Comparison of ENCODE assay signal across 16 mouse cellular contexts in genomic region chr14:123927903-123928302, GRCm38 (mm10).
DNase-seq lines count a peak whose midpoint lies in the region; ATAC-seq and TF ChIP-seq lines count a peak whose summit lies in the region.
"Had no signal": no experiment of that assay in that cellular context is flagged by ENCODE, and none has a peak within 500 bp of the region (broad histone marks: within the 10 kb centered on the region; RNA-seq: fewer than 3 reads in every experiment).

No protein-coding gene starts in this region.

- no peaks in the 10 kb centered on the region for H3K36me3 ChIP-seq in hindbrain, postnatal 0 days (ENCODE audit: insufficient read depth, low read length)
- no peaks in the 10 kb centered on the region for H3K36me3 ChIP-seq in hindbrain, embryonic 16.5 days (ENCODE audit: control insufficient read depth, insufficient read depth, low read length)
- H3K36me3 ChIP-seq: embryonic facial prominence, embryonic 12.5 days; liver, embryonic 15.5 days had no signal

- H3K27me3 ChIP-seq in hindbrain, postnatal 0 days (ENCODE audit: insufficient read depth, low read length): no peaks in the 10 kb centered on the region
- no peaks in the 10 kb centered on the region; the same call in 1 of the 2 replicates for H3K27me3 ChIP-seq in hindbrain, embryonic 16.5 days (replicated peaks; ENCODE audit: control insufficient read depth, insufficient read depth, low read length)
- H3K27me3 ChIP-seq: embryonic facial prominence, embryonic 12.5 days; liver, embryonic 15.5 days had no signal

- ATAC-seq in hindbrain, postnatal 0 days: no peak
- ATAC-seq in hindbrain, embryonic 16.5 days: no peak

- DNase-seq in cerebellum, adult 9-10 months: peak; percentile 1
- DNase-seq in cerebellum, adult 11 months: no peak
- no peak for DNase-seq in hindbrain, postnatal 0 days (ENCODE audit: low spot score)
- DNase-seq in 3T3-L1 (ENCODE audit: low read depth, low spot score) (peak; percentile 6), R1 (ENCODE audit: low read depth, low spot score) (peak; percentile 7)
- DNase-seq in ovary, postnatal 10 days (ENCODE audit: low spot score): no peak
- DNase-seq: gastrocnemius, adult 2 months; kidney, postnatal 10 days; layer of hippocampus, postnatal 36 days; midbrain, embryonic 14.5 days; thymus, postnatal 4 days had no signal

- peak; percentile 54 for TF ChIP-seq CTCF in hindbrain, postnatal 0 days (IDR thresholded peaks at IDR 0.05; ENCODE audit: low read depth)

- WGBS in hindbrain, postnatal 0 days: 92% methylated on average over 1 of the region's 1 CpGs
- 96% methylated on average over 1 of the region's 1 CpGs for WGBS in hindbrain, embryonic 16.5 days

- no peaks in the 10 kb centered on the region for H3K4me1 ChIP-seq in hindbrain, postnatal 0 days (ENCODE audit: insufficient read depth, low read length)
- no peaks in the 10 kb centered on the region for H3K4me1 ChIP-seq in hindbrain, embryonic 16.5 days (ENCODE audit: control insufficient read depth, insufficient read depth, low read depth, low read length)
- H3K4me1 ChIP-seq: embryonic facial prominence, embryonic 12.5 days; liver, embryonic 15.5 days had no signal

- no peak overlapping the region for H3K4me3 ChIP-seq in hindbrain, postnatal 0 days (ENCODE audit: low read length)
- H3K4me3 ChIP-seq in hindbrain, embryonic 16.5 days (ENCODE audit: low read length): no peak overlapping the region
- H3K4me3 ChIP-seq: embryonic facial prominence, embryonic 12.5 days; gastrocnemius, adult 2 months; liver, embryonic 15.5 days had no signal

- H3K9me3 ChIP-seq in hindbrain, postnatal 0 days (ENCODE audit: low read length): no peaks in the 10 kb centered on the region
- H3K9me3 ChIP-seq in hindbrain, embryonic 16.5 days (ENCODE audit: control insufficient read depth, low read length): no peaks in the 10 kb centered on the region
- H3K9me3 ChIP-seq: embryonic facial prominence, embryonic 12.5 days; liver, embryonic 15.5 days had no signal

- H3K4me2 ChIP-seq in hindbrain, postnatal 0 days (ENCODE audit: low read depth, low read length): no peak overlapping the region
- H3K4me2 ChIP-seq in hindbrain, embryonic 16.5 days (ENCODE audit: low read length): no peak overlapping the region
- H3K4me2 ChIP-seq: embryonic facial prominence, embryonic 12.5 days; heart, embryonic 11.5 days; liver, embryonic 15.5 days had no signal

- H3K27ac ChIP-seq in hindbrain, postnatal 0 days: no peak overlapping the region
- H3K27ac ChIP-seq in hindbrain, embryonic 16.5 days (ENCODE audit: low read depth, low read length): no peak overlapping the region
- H3K27ac ChIP-seq: embryonic facial prominence, embryonic 12.5 days; gastrocnemius, adult 2 months; liver, embryonic 15.5 days; macrophage had no signal

- H3K9ac ChIP-seq in hindbrain, postnatal 0 days (replicated peaks; ENCODE audit: low read length): no peak overlapping the region
- no peak overlapping the region for H3K9ac ChIP-seq in hindbrain, embryonic 16.5 days (ENCODE audit: low read depth, low read length)
- H3K9ac ChIP-seq: embryonic facial prominence, embryonic 12.5 days; liver, embryonic 15.5 days had no signal

Comparison
In these comparisons a context has a peak if more than half of its experiments do, and no peak if none do; other contexts are left out.
1. DNase-seq: peak in cerebellum, adult 9-10 months (single experiment), 3T3-L1 (single experiment) and R1 (single experiment); none in cerebellum, adult 11 months (single experiment), hindbrain, postnatal 0 days (single experiment) and ovary, postnatal 10 days (single experiment).